Mouse (Mus musculus): ENCODE measurements at regions not wholly inside any gene's neighbourhood (a gene's known extent, or its start where the extent isn't known, plus 50 kb on each side); places are given as distances from the start of the nearest gene placed in this dataset.

GRCm38 (mm10) chr8:87152068-87152915 lies 267.2 kb upstream of the N4bp1 start:
- no peak for TF ChIP-seq MAX (IDR thresholded peaks at IDR 0.05; ENCODE audit: low read length)
- no peak for TF ChIP-seq CHD1 (IDR thresholded peaks at IDR 0.05; ENCODE audit: low read depth, low read length)
- TF ChIP-seq POLR2A (IDR thresholded peaks at IDR 0.05; ENCODE audit: control insufficient read depth in 1 of 2, insufficient read depth in 1 of 2, low read depth in 1 of 2, low read length in 2 of 2, poor library complexity in 1 of 2): no peak
- TF ChIP-seq BHLHE40 (IDR thresholded peaks at IDR 0.05; ENCODE audit: borderline replicate concordance, low read depth, low read length): no peak
- TF ChIP-seq EP300 (IDR thresholded peaks at IDR 0.05; ENCODE audit: low read depth in 1 of 2, low read length in 2 of 2): no peak
- no peak for TF ChIP-seq ETS1 (IDR thresholded peaks at IDR 0.05; ENCODE audit: low read depth, low read length)
